Mouse (Mus musculus) forebrain, postnatal 0 days (tissue): ENCODE data around the gene Lrp10. TPM values are rescaled to one million over a fixed set of nuclear protein-coding genes. Genes with fewer than 3 reads are reported as not detected.
A peak's percentile ranks its signal among the peaks of the same experiment; 100 is the strongest.

ENCODE experiments used
- ATAC-seq: fragments of 200-750 bp; cut with Nextera tagmentation; 2 replicates; pipeline ENCODE4 v1.8.0; 2017; ENCODE audit warnings: mild to moderate bottlenecking, moderate library complexity
- DNase-seq: peaks from one replicate; pipeline ENCODE4 v3.0.0-alpha.2; 2015
- H3K27ac ChIP-seq: fragments of 300-500 bp; sonication (generic); 2 replicates; pipeline ENCODE4 v1.5.1; 2014; ENCODE audit warnings: low read depth, mild to moderate bottlenecking, antibody characterized with exemption, low read length, moderate library complexity, mixed read lengths
- H3K27me3 ChIP-seq: fragments of 300-500 bp; sonication (generic); 2 replicates; pipeline ENCODE4 v1.6.1; 2014; ENCODE audit warnings: mild to moderate bottlenecking, low read length, mixed read lengths; ENCODE audit not compliant: insufficient read depth
- H3K36me3 ChIP-seq: fragments of 300-500 bp; sonication (generic); 2 replicates; pipeline ENCODE4 v1.6.1; 2014; ENCODE audit warnings: mild to moderate bottlenecking, moderate library complexity; ENCODE audit not compliant: insufficient read depth
- H3K4me1 ChIP-seq: fragments of 300-500 bp; sonication (generic); 2 replicates; pipeline ENCODE4 v1.6.1; 2014; ENCODE audit warnings: antibody characterized with exemption; ENCODE audit not compliant: insufficient read depth
- H3K4me2 ChIP-seq: fragments of 300-500 bp; sonication (generic); 2 replicates; pipeline ENCODE4 v1.6.1; 2014; ENCODE audit warnings: low read depth, mild to moderate bottlenecking, moderate library complexity
- H3K4me3 ChIP-seq: fragments of 300-500 bp; sonication (generic); 2 replicates; pipeline ENCODE4 v1.5.1; 2014; ENCODE audit warnings: low read depth, low read length, mixed read lengths
- H3K9ac ChIP-seq: fragments of 300-500 bp; sonication (generic); 2 replicates; pipeline ENCODE4 v1.6.1; 2014; ENCODE audit warnings: mild to moderate bottlenecking
- H3K9me3 ChIP-seq: fragments of 300-500 bp; sonication (generic); 2 replicates; pipeline ENCODE4 v1.6.1; 2016; ENCODE audit warnings: low read length
- CTCF ChIP-seq: sonication (generic); IDR thresholded peaks from 2 replicates; pipeline ENCODE4 v1.5.1; 2016; ENCODE audit warnings: antibody characterized with exemption, control low read depth, low read depth
- WGBS: fragments of 180-500 bp; shearing (Covaris S2); extraction: QIAGEN DNeasy Blood & Tissue Kit; methylation state at CpG from one replicate; pipeline ENCODE4 v1.1.7; 2014; 5-methylcytosine and 5-hydroxymethylcytosine counted together
- polyA plus RNA-seq: library from polyadenylated mRNA; unstranded; fragments of >200 nt; fragmentation: Nextera tagmentation; extraction: Ambion mirVana; gene quantifications from 2 replicates; pipeline ENCODE4 v1.2.1, GENCODE M21; 2015
- total RNA-seq: library from RNA; depleted of rRNA; stranded (reverse); fragments of >200 nt; gene quantifications from 2 replicates; pipeline ENCODE4 v1.2.3, GENCODE M21; 2014

The Lrp10 gene
- total and polyA plus RNA-seq, 2 experiments from 2014 or later, result 38.5 to 39.6 TPM

- DNase-seq (no peak), ATAC-seq (peak; percentile 33)
- H3K4me1 ChIP-seq, result no peaks in the 10 kb centered on the region
- 40% methylated on average over 3 of the region's 3 CpGs for WGBS
- H3K27ac ChIP-seq, result no peak overlapping the region
- H3K4me2 ChIP-seq, result no peak overlapping the region
- H3K36me3 ChIP-seq, result peaks cover 7% of the 10 kb centered on the region; the same call in 1 of the 2 replicates
- H3K4me3 ChIP-seq, result no peak overlapping the region
- no peak overlapping the region for H3K9ac ChIP-seq
- H3K9me3 ChIP-seq, result no peaks in the 10 kb centered on the region
- H3K27me3 ChIP-seq, result no peaks in the 10 kb centered on the region
- TF ChIP-seq CTCF, result no peak
Measured at GRCm38 (mm10) chr14:54443196-54443595, 20.7 kb upstream of the Lrp10 start.

- Histone ChIP-seq H3K36me3 (no peaks in the 10 kb centered on the region), H3K27ac (peak overlapping the region; percentile 64), H3K9ac (no peak overlapping the region), H3K4me3 (no peak overlapping the region), H3K27me3 (no peaks in the 10 kb centered on the region), H3K9me3 (no peaks in the 10 kb centered on the region), H3K4me1 (no peaks in the 10 kb centered on the region), H3K4me2 (no peak overlapping the region)
- WGBS, result 65% methylated on average over 15 of the region's 15 CpGs
- ATAC-seq, result peak; percentile 18; the same call in 1 of the 2 replicates
- no peak for DNase-seq
- no peak for TF ChIP-seq CTCF
Measured at GRCm38 (mm10) chr14:54443712-54444618, 20.0 kb upstream of the Lrp10 start.

- no peaks in the 10 kb centered on the region for H3K36me3 ChIP-seq
- no peak for DNase-seq
- no peak for TF ChIP-seq CTCF
- no peak overlapping the region for H3K9ac ChIP-seq
- H3K9me3 ChIP-seq, result no peaks in the 10 kb centered on the region
- no peaks in the 10 kb centered on the region for H3K4me1 ChIP-seq
- no peak overlapping the region for H3K4me2 ChIP-seq
- WGBS, result 50% methylated on average over 3 of the region's 3 CpGs
- no peaks in the 10 kb centered on the region for H3K27me3 ChIP-seq
- ATAC-seq, result no peak; the same call in 1 of the 2 replicates
- H3K27ac ChIP-seq, result no peak overlapping the region
- no peak overlapping the region for H3K4me3 ChIP-seq
Measured at GRCm38 (mm10) chr14:54445476-54445875, 18.5 kb upstream of the Lrp10 start.

GRCm38 (mm10) chr14:54453566-54453965, 10.4 kb upstream of the Lrp10 start:
- no peak overlapping the region for H3K4me2 ChIP-seq
- H3K27me3 ChIP-seq, result no peaks in the 10 kb centered on the region
- H3K27ac ChIP-seq, result no peak overlapping the region
- no peaks in the 10 kb centered on the region for H3K9me3 ChIP-seq
- WGBS, result 85% methylated on average over 9 of the region's 9 CpGs
- TF ChIP-seq CTCF, result no peak
- DNase-seq (no peak), ATAC-seq (no peak)
- no peaks in the 10 kb centered on the region for H3K36me3 ChIP-seq
- no peaks in the 10 kb centered on the region for H3K4me1 ChIP-seq
- no peak overlapping the region for H3K9ac ChIP-seq
- H3K4me3 ChIP-seq, result no peak overlapping the region

- WGBS, result 84% methylated on average over 11 of the region's 11 CpGs
Measured at GRCm38 (mm10) chr14:54454669-54455528, 9.0 kb upstream of the Lrp10 start.

GRCm38 (mm10) chr14:54457907-54458569, 5.9 kb upstream of the Lrp10 start:
- H3K4me3 ChIP-seq, result no peak overlapping the region
- no peak overlapping the region for H3K9ac ChIP-seq
- no peak overlapping the region for H3K27ac ChIP-seq
- ATAC-seq (no peak), DNase-seq (no peak)
- H3K27me3 ChIP-seq, result no peaks in the 10 kb centered on the region
- no peak overlapping the region for H3K4me2 ChIP-seq
- TF ChIP-seq CTCF, result no peak
- no peaks in the 10 kb centered on the region for H3K9me3 ChIP-seq
- 91% methylated on average over 14 of the region's 14 CpGs for WGBS
- H3K36me3 ChIP-seq, result no peaks in the 10 kb centered on the region
- H3K4me1 ChIP-seq, result no peaks in the 10 kb centered on the region

More at GRCm38 (mm10) chr14:54454669-54455528, 9.0 kb upstream of the Lrp10 start:
- no peak overlapping the region for H3K27ac ChIP-seq
- no peak overlapping the region for H3K9ac ChIP-seq
- no peak for ATAC-seq
- H3K9me3 ChIP-seq, result no peaks in the 10 kb centered on the region
- H3K36me3 ChIP-seq, result no peaks in the 10 kb centered on the region
- no peak overlapping the region for H3K4me2 ChIP-seq
- no peak for TF ChIP-seq CTCF
- no peaks in the 10 kb centered on the region for H3K4me1 ChIP-seq
- H3K4me3 ChIP-seq, result no peak overlapping the region
- DNase-seq, result no peak
- H3K27me3 ChIP-seq, result no peaks in the 10 kb centered on the region
